Mouse (Mus musculus) testis, adult 2 months (tissue): ENCODE measurements at regions not wholly inside any gene's neighbourhood (a gene's known extent, or its start where the extent isn't known, plus 50 kb on each side); places are given as distances from the start of the nearest gene placed in this dataset.

Source experiments
- CTCF ChIP-seq: fragments of 200-500 bp; IDR thresholded peaks from 2 replicates; pipeline ENCODE4 v1.5.1; 2012; ENCODE audit warnings: low read depth, mild to moderate bottlenecking, inconsistent platforms, low read length, moderate library complexity; ENCODE audit not compliant: control insufficient read depth, insufficient read depth, insufficient replicate concordance
- POLR2A ChIP-seq: fragments of 200-500 bp; IDR thresholded peaks from 2 replicates; pipeline ENCODE4 v1.6.1; 2012; ENCODE audit warnings: low read depth, mild to moderate bottlenecking, inconsistent platforms, low read length, moderate library complexity; ENCODE audit not compliant: control insufficient read depth

DNA sequence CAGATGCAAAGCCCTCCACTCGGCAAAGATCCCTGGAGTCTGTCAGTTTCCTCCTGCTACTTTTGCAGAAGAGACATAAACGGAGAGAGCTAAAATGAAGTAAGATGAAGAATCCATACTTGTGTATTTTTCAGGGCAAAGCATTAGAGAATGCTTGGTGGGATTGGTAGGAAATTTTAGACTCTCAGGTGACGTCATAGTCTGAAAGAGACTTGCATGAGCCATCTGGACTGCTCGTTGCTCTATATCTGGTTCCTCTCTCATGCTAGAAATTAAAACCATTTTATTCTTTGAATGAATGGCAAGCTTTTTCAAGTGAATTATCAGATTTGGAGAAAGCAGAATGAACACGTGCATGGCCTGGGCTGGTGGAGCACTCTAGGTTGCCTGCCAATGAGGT lies 154.4 kb upstream of the Rnaseh2b start:
- TF ChIP-seq CTCF (no peak), POLR2A (no peak)
